ENCODE assay signal across 21 mouse cellular contexts in the genomic region with DNA sequence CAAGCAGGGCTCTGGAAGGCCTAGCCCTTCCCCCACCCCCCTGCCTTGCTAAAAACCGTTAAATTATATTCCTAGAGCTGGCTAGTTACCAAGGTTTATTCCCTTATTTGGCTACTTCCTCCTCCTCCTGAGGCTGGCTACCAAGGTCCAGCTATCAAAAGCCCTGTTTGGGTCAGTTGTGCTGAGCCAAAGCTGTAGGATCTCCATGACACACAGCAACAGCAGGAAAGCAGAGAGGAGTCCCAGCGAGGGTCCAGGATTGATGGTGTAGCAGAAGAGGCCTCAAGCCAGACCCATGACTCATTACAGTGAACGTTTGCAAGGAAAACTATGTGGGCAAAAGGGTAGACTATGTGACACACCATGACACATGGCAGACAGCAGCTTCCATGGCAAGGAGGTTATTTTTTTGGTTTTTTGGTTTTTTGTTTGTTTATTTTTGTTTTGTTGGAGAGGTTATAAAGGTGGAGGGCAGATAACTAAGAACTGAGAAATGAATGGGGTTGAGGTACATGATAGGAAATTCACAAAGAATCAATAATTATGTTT. TPM values are rescaled to one million over a fixed set of nuclear protein-coding genes. Genes with fewer than 3 reads are reported as not detected.
DNase-seq lines count a peak whose midpoint lies in the region; ATAC-seq and TF ChIP-seq lines count a peak whose summit lies in the region.
"Had no signal": no experiment of that assay in that cellular context is flagged by ENCODE, and none has a peak within 500 bp of the region (broad histone marks: within the 10 kb centered on the region; RNA-seq: fewer than 3 reads in every experiment).

No protein-coding gene starts in this region.

- H3K9me3 ChIP-seq in kidney, embryonic 14.5 days (ENCODE audit: control insufficient read depth, low read length): no peaks in the 10 kb centered on the region
- H3K9me3 ChIP-seq: embryonic facial prominence, embryonic 13.5 days; forebrain, embryonic 15.5 days; heart, embryonic 12.5 days; lung, embryonic 15.5 days; neural tube, embryonic 12.5 days had no signal

- TF ChIP-seq POLR2A in bone marrow macrophage, adult 2 months (IDR thresholded peaks at IDR 0.05; ENCODE audit: borderline replicate concordance, low read depth, low read length): no peak

- no peaks in the 10 kb centered on the region for H3K36me3 ChIP-seq in kidney, embryonic 14.5 days (ENCODE audit: control insufficient read depth, insufficient read depth, low read length)
- H3K36me3 ChIP-seq: embryonic facial prominence, embryonic 13.5 days; forebrain, embryonic 15.5 days; heart, embryonic 12.5 days; lung, embryonic 15.5 days; neural tube, embryonic 12.5 days had no signal

- H3K9ac ChIP-seq in kidney, embryonic 14.5 days (ENCODE audit: low read depth, low read length): no peak overlapping the region
- H3K9ac ChIP-seq: embryonic facial prominence, embryonic 13.5 days; forebrain, embryonic 15.5 days; heart, embryonic 12.5 days; hindbrain, embryonic 14.5 days; liver, embryonic 14.5 days; lung, embryonic 15.5 days; neural tube, embryonic 12.5 days had no signal

- no peak overlapping the region for H3K27ac ChIP-seq in kidney, embryonic 14.5 days (ENCODE audit: low read depth, low read length)
- peak overlapping the region; percentile 41 for H3K27ac ChIP-seq in bone marrow macrophage, adult 2 months (ENCODE audit: insufficient read depth, low read depth, low read length)
- H3K27ac ChIP-seq: embryonic facial prominence, embryonic 13.5 days; forebrain, embryonic 15.5 days; hindbrain, embryonic 14.5 days; liver, embryonic 14.5 days; lung, embryonic 15.5 days; neural tube, embryonic 12.5 days had no signal

- ATAC-seq in kidney, embryonic 14.5 days (ENCODE audit: low FRiP score, low TSS enrichment): no peak
- ATAC-seq: forebrain, embryonic 15.5 days; intestine, embryonic 16.5 days had no signal

- peak; percentile 35 for DNase-seq in adrenal gland, adult 2 months
- DNase-seq in adrenal gland, postnatal 10 days: no peak
- DNase-seq in kidney, adult 11 months: peak; percentile 43
- DNase-seq in 416B (ENCODE audit: low read depth): peak; percentile 83
- DNase-seq in retina, embryonic 14.5 days (ENCODE audit: low spot score): no peak
- DNase-seq in heart, adult 8-10 months (ENCODE audit: low spot score): no peak
- DNase-seq: layer of hippocampus, postnatal 36 days; lung, postnatal 4 days; right cerebral cortex, adult 18-20 months; thymus, postnatal 36 days had no signal

- H3K4me1 ChIP-seq in kidney, embryonic 14.5 days (ENCODE audit: control insufficient read depth, insufficient read depth, low read length): 0 out of 2 replicates have a peak, but pooled peaks cover 4% of the 10 kb centered on the region
- H3K4me1 ChIP-seq in bone marrow macrophage, adult 2 months (ENCODE audit: control insufficient read depth, insufficient read depth, low read length): peaks cover 27% of the 10 kb centered on the region
- H3K4me1 ChIP-seq: forebrain, embryonic 15.5 days had no signal

- 30% methylated on average over 3 of the region's 3 CpGs for WGBS in kidney, embryonic 14.5 days

- TF ChIP-seq CTCF in bone marrow macrophage, adult 2 months (IDR thresholded peaks at IDR 0.05; ENCODE audit: low read depth, low read length): no peak

- H3K4me2 ChIP-seq in kidney, embryonic 14.5 days (replicated peaks; ENCODE audit: low read depth, low read length): no peak overlapping the region
- H3K4me2 ChIP-seq: embryonic facial prominence, embryonic 13.5 days; forebrain, embryonic 15.5 days; heart, embryonic 12.5 days; hindbrain, embryonic 14.5 days; lung, embryonic 15.5 days; midbrain, embryonic 11.5 days; neural tube, embryonic 12.5 days had no signal

- no peaks in the 10 kb centered on the region for H3K27me3 ChIP-seq in kidney, embryonic 14.5 days (ENCODE audit: control insufficient read depth, insufficient read depth, low read length)
- H3K27me3 ChIP-seq: embryonic facial prominence, embryonic 13.5 days; forebrain, embryonic 15.5 days; heart, embryonic 12.5 days; lung, embryonic 15.5 days; neural tube, embryonic 12.5 days had no signal

- no peak overlapping the region for H3K4me3 ChIP-seq in kidney, embryonic 14.5 days (ENCODE audit: low read length)
- no peak overlapping the region for H3K4me3 ChIP-seq in bone marrow macrophage, adult 2 months (ENCODE audit: insufficient read depth, low read length)
- H3K4me3 ChIP-seq: embryonic facial prominence, embryonic 13.5 days; forebrain, embryonic 15.5 days; heart, embryonic 12.5 days; lung, embryonic 15.5 days; neural tube, embryonic 12.5 days had no signal

RNA-seq across cellular contexts. Expression of gene Elk3, which starts 21.4 kb away (rescaled TPM):
- total RNA-seq in adrenal gland, adult 2 months (2021): 10 to 100 TPM; 31.1 to 51.5 TPM
- polyA plus RNA-seq in adrenal gland, adult 2 months (2012; rRNA removed): 54.3 and 59.5 TPM in 2 replicates
- total RNA-seq in adrenal gland, postnatal 10 days (2021): 10 to 100 TPM; 58.4 to 70.4 TPM
- 43.4 and 49.1 TPM in 2 replicates for polyA plus RNA-seq in kidney, embryonic 14.5 days (2014; fragmentation: Nextera tagmentation; extraction: Ambion mirVana)
- 57.2 and 65.1 TPM in 2 replicates for polyA plus RNA-seq in bone marrow macrophage, adult 2 months (2012; ENCODE audit: insufficient read depth, insufficient read length, missing spikeins)
- total RNA-seq in heart, adult 8-10 months (2022): 10 to 100 TPM; 32.0 to 37.6 (median 35.2) TPM

Comparison
In these comparisons a context has a peak if more than half of its experiments do, and no peak if none do; other contexts are left out.
1. DNase-seq: peak in adrenal gland, adult 2 months (single experiment), kidney, adult 11 months (single experiment) and 416B (single experiment); none in adrenal gland, postnatal 10 days (single experiment), retina, embryonic 14.5 days (single experiment) and heart, adult 8-10 months (single experiment).